Mouse (Mus musculus): ENCODE data around the gene Gm20388. TPM values are rescaled to one million over a fixed set of nuclear protein-coding genes. Genes with fewer than 3 reads are reported as not detected.

Gene Gm20388
- polyA plus RNA-seq, 1 experiment from 2014 or later, result 47.1 TPM

DNA sequence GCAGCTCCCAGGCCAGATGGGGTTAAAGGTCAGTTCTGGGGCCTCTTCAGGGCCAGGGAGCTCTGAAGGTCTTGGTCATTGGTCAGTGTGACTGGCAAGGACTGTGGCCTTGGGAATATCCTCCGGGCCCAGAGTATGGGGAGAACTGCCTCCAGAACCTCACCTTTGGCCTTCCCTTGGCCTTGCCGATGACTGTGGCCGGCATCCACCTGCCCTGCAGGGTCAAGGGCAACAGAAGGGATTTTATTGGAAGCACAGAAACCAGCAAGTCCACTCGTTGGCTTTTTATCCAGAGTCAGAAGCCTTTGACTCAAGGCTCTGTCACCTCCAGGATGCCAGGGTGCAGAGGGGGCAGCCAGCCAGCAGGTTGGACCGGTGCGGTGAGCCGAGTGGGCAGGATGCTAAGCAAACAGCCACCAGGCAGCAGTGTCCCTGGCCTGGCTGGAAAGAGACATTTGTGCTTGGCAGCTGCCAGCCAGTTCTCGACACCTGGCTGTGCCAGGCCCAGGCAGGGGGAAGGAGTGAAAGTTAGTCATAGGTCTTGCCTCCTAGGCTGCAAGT is 590.1 kb downstream of the Gm20388 start:
- 90% methylated on average over 8 of the region's 8 CpGs for WGBS (ENCODE audit: missing documents)
- no peak overlapping the region for H3K27ac ChIP-seq
- H3K79me2 ChIP-seq (ENCODE audit: inconsistent target), result peaks cover 70% of the 10 kb centered on the region; the same call in 1 of the 2 replicates
- no peak overlapping the region for H3K4me3 ChIP-seq (ENCODE audit: inconsistent target)
- H3K36me3 ChIP-seq (ENCODE audit: inconsistent target), result no peaks in the 10 kb centered on the region

DNA sequence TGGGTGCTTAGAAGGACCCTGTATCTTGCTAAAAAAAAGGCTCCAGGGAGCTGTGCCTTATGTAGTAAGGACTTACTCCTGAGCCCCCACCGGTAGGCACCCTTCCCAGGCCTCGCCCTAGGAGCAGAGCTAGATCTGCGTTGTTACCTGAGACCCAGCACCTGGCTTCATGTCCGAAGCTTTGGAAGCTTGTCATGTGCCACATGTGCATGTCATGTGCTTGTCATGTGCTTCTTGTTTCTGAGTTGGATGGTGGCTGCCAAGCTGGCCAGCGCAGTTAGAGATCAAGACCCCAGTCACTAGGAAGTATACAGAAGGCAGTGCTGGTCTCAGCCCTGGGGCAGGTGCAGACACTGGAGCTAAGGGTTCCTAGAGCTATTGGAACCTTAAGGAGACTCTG is 590.8 kb downstream of the Gm20388 start:
- peaks cover 64% of the 10 kb centered on the region; the same call in 1 of the 2 replicates for H3K79me2 ChIP-seq (ENCODE audit: inconsistent target)
- no peak overlapping the region for H3K4me3 ChIP-seq (ENCODE audit: inconsistent target)
- no peaks in the 10 kb centered on the region for H3K36me3 ChIP-seq (ENCODE audit: inconsistent target)
- WGBS (ENCODE audit: missing documents), result 90% methylated on average over 5 of the region's 5 CpGs
- H3K27ac ChIP-seq, result no peak overlapping the region

- Histone ChIP-seq H3K4me3 (ENCODE audit: inconsistent target) (no peak overlapping the region), H3K36me3 (ENCODE audit: inconsistent target) (no peaks in the 10 kb centered on the region)
These were observed 591.8 kb downstream of the Gm20388 start for GRCm38 (mm10) chr8:120502428-120502827.

GRCm38 (mm10) chr8:120504251-120505081 is 593.8 kb downstream of the Gm20388 start:
- 61% methylated on average over 15 of the region's 20 CpGs for WGBS (ENCODE audit: missing documents)
- Histone ChIP-seq H3K79me2 (ENCODE audit: inconsistent target) (peaks cover 42% of the 10 kb centered on the region; the same call in 1 of the 2 replicates), H3K27ac (no peak overlapping the region), H3K4me3 (ENCODE audit: inconsistent target) (no peak overlapping the region), H3K36me3 (ENCODE audit: inconsistent target) (no peaks in the 10 kb centered on the region)

More at GRCm38 (mm10) chr8:120502428-120502827, 591.8 kb downstream of the Gm20388 start:
- Histone ChIP-seq H3K79me2 (ENCODE audit: inconsistent target) (peaks cover 56% of the 10 kb centered on the region; the same call in 1 of the 2 replicates), H3K27ac (no peak overlapping the region)
- 35% methylated on average over 5 of the region's 5 CpGs for WGBS (ENCODE audit: missing documents)

DNA sequence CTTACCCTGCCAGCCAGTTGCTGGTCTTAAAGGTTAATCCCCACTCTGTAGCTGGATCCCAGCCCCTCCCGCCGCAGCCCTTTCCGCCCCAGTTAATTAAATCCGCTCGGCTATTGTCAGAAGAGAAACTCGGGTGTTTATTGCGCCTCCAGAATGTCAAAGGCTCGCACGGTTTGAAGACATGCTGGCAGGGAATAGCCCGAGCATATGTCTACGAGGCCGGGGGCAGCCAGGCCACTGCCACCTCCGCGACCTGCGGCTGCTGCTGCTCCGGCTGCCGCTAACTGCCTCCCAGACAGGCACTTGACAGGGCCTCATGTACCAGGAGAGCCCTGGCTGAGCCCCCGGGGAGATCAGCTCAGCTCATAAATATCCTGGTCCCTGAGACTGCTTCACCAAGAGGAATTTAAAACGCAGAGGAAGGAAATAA is 594.5 kb downstream of the Gm20388 start:
- no peak overlapping the region for H3K27ac ChIP-seq

GRCm38 (mm10) chr8:120505619-120506310 is 595.1 kb downstream of the Gm20388 start:
- H3K79me2 ChIP-seq (ENCODE audit: inconsistent target), result peaks cover 29% of the 10 kb centered on the region; the same call in 1 of the 2 replicates
- 36% methylated on average over 19 of the region's 23 CpGs for WGBS (ENCODE audit: missing documents)
- H3K36me3 ChIP-seq (ENCODE audit: inconsistent target), result no peaks in the 10 kb centered on the region
- no peak overlapping the region for H3K4me3 ChIP-seq (ENCODE audit: inconsistent target)
- H3K27ac ChIP-seq, result no peak overlapping the region

More for the DNA sequence above, 594.5 kb downstream of the Gm20388 start:
- H3K36me3 ChIP-seq (ENCODE audit: inconsistent target), result no peaks in the 10 kb centered on the region
- 58% methylated on average over 19 of the region's 19 CpGs for WGBS (ENCODE audit: missing documents)
- H3K4me3 ChIP-seq (ENCODE audit: inconsistent target), result no peak overlapping the region
- H3K79me2 ChIP-seq (ENCODE audit: inconsistent target), result peaks cover 36% of the 10 kb centered on the region; the same call in 1 of the 2 replicates

- 57% methylated on average over 2 of the region's 2 CpGs for WGBS (ENCODE audit: missing documents)
- H3K79me2 ChIP-seq (ENCODE audit: inconsistent target), result peaks cover 21% of the 10 kb centered on the region; the same call in 1 of the 2 replicates
- no peak overlapping the region for H3K4me3 ChIP-seq (ENCODE audit: inconsistent target)
- no peaks in the 10 kb centered on the region for H3K36me3 ChIP-seq (ENCODE audit: inconsistent target)
- H3K27ac ChIP-seq, result no peak overlapping the region
These were observed 595.9 kb downstream of the Gm20388 start for GRCm38 (mm10) chr8:120506562-120506961.

GRCm38 (mm10) chr8:120507290-120507689 is 596.6 kb downstream of the Gm20388 start:
- Histone ChIP-seq H3K4me3 (ENCODE audit: inconsistent target) (no peak overlapping the region), H3K36me3 (ENCODE audit: inconsistent target) (no peaks in the 10 kb centered on the region), H3K27ac (no peak overlapping the region), H3K79me2 (ENCODE audit: inconsistent target) (peaks cover 20% of the 10 kb centered on the region; the same call in 1 of the 2 replicates)
- 95% methylated on average over 9 of the region's 9 CpGs for WGBS (ENCODE audit: missing documents)

DNA sequence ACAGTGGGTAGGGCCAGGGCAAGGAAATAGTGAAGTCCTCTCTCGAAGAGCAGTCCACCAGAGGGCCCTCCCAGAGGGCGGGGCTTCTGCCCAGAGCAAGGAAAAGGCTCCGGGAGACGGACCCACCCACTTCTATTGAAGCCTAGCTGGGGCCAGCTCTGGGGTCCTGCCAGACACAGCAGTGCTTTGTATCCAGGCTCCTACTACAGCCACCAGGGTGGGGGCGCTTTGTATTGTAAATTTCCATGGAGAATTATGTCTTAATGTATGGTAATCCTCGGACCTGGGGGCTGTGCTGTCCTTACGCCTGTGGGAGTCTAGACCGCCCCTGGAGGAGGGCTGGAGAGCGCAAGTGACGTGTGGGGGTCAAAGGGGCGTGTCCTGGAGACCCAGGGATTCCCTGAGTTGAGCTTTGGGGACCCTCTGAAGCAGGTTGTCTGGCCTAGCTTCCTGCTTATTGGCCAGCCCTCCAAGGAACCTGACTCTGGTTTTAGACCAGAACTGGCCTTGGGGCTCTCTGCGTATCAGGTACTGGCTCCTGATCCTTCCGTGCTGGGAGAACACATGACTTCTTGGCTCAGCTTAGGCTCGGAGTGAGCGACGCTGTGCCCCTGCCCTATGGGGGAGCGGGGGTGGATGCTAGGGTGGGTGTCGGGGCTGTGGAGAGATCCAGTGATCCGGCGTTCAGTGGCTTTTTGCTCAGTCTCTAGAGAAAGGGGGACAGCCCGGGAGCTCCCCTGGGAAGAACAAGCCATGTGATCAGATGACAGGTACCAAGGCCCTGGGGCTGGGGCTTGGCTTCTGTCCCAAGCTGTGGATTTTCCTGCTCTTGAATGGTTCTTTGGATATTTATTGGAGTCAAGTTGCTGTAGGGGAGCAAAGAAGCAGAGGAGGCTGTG is 598.7 kb downstream of the Gm20388 start:
- Histone ChIP-seq H3K79me2 (ENCODE audit: inconsistent target) (peaks cover 8% of the 10 kb centered on the region; the same call in 1 of the 2 replicates), H3K4me3 (ENCODE audit: inconsistent target) (no peak overlapping the region), H3K36me3 (ENCODE audit: inconsistent target) (no peaks in the 10 kb centered on the region), H3K27ac (no peak overlapping the region)
- 59% methylated on average over 21 of the region's 21 CpGs for WGBS (ENCODE audit: missing documents)

DNA sequence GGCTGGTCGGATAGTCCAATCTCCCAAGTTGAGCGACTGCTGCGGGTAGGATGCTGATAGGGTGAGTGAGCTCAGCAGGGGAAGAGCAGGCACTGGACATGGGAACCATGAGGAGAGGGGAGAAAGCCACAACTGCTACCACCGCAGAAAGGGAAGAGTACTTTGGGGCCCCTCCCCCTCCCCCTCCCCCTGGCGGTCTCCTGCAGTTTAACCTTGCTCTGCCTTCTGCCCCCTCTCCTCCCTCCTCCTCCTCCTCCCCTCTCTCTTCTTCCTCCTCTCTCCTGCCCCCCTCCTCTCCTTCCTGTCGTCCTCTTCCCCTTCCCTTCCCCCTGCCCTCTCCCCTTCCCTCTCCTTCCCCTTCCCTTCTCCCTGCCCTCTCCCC is 599.4 kb downstream of the Gm20388 start:
- H3K36me3 ChIP-seq (ENCODE audit: inconsistent target), result no peaks in the 10 kb centered on the region
- no peak overlapping the region for H3K27ac ChIP-seq
- no peak overlapping the region for H3K4me3 ChIP-seq (ENCODE audit: inconsistent target)
- WGBS (ENCODE audit: missing documents), result 9% methylated on average over 3 of the region's 6 CpGs
- peaks cover 8% of the 10 kb centered on the region; the same call in 1 of the 2 replicates for H3K79me2 ChIP-seq (ENCODE audit: inconsistent target)

GRCm38 (mm10) chr8:120510863-120511457 is 600.3 kb downstream of the Gm20388 start:
- Histone ChIP-seq H3K79me2 (ENCODE audit: inconsistent target) (peaks cover 8% of the 10 kb centered on the region; the same call in 1 of the 2 replicates), H3K36me3 (ENCODE audit: inconsistent target) (no peaks in the 10 kb centered on the region), H3K27ac (no peak overlapping the region), H3K4me3 (ENCODE audit: inconsistent target) (no peak overlapping the region)
- 58% methylated on average over 5 of the region's 5 CpGs for WGBS (ENCODE audit: missing documents)

GRCm38 (mm10) chr8:120511737-120512136 is 601.1 kb downstream of the Gm20388 start:
- H3K36me3 ChIP-seq (ENCODE audit: inconsistent target), result no peaks in the 10 kb centered on the region
- no peak overlapping the region for H3K27ac ChIP-seq
- H3K4me3 ChIP-seq (ENCODE audit: inconsistent target), result no peak overlapping the region
- peaks cover 8% of the 10 kb centered on the region; the same call in 1 of the 2 replicates for H3K79me2 ChIP-seq (ENCODE audit: inconsistent target)
- WGBS (ENCODE audit: missing documents), result 91% methylated on average over 8 of the region's 8 CpGs

- H3K27ac ChIP-seq, result no peak overlapping the region
- WGBS (ENCODE audit: missing documents), result 74% methylated on average over 11 of the region's 11 CpGs
- H3K79me2 ChIP-seq (ENCODE audit: inconsistent target), result peaks cover 7% of the 10 kb centered on the region; the same call in 1 of the 2 replicates
- H3K36me3 ChIP-seq (ENCODE audit: inconsistent target), result no peaks in the 10 kb centered on the region
- no peak overlapping the region for H3K4me3 ChIP-seq (ENCODE audit: inconsistent target)
These were observed 601.7 kb downstream of the Gm20388 start for GRCm38 (mm10) chr8:120512326-120512725.

All from macrophage (primary cell).